Mouse (Mus musculus): ENCODE data around the gene Klk1b16. TPM values are rescaled to one million over a fixed set of nuclear protein-coding genes. Genes with fewer than 3 reads are reported as not detected.
"Not testable (repeated sequence)": the region's sequence is repeated elsewhere in the genome, so short reads cannot be mapped to it uniquely, and the experiment has no call there.

Klk1b16 gene
- not detected in 2 replicates for total RNA-seq (2014; rRNA removed)
- not detected in 2 replicates for polyA plus RNA-seq (2012; rRNA removed)

- no peak within 1 kb of the TSS for H3K27ac ChIP-seq (replicated peaks; ENCODE audit: insufficient read depth, low read depth, low read length)
- WGBS, result 88% methylated on average over 3 of the region's 3 CpGs
- TF ChIP-seq POLR2A (IDR thresholded peaks at IDR 0.05; ENCODE audit: extremely low read depth, insufficient read depth, low read length) (no peak), CTCF (IDR thresholded peaks at IDR 0.05; ENCODE audit: low read depth, low read length) (no peak)
- no peak for DNase-seq (ENCODE audit: extremely low read depth, low read depth, low spot score)
- H3K4me3 ChIP-seq (ENCODE audit: insufficient read depth, low read depth, low read length), result no peak within 1 kb of the TSS
- no peaks in the 10 kb centered on the region for H3K36me3 ChIP-seq (ENCODE audit: control insufficient read depth, insufficient read depth, low read length)
- H3K4me1 ChIP-seq (ENCODE audit: control insufficient read depth, insufficient read depth, low read length), result no peaks in the 10 kb centered on the region
- H3K27me3 ChIP-seq (ENCODE audit: control insufficient read depth, insufficient read depth, low read length), result no peaks in the 10 kb centered on the region
- no peaks in the 10 kb centered on the region for H3K79me2 ChIP-seq (ENCODE audit: control insufficient read depth, insufficient read depth, low read length)
- no peak within 1 kb of the TSS for H3K9ac ChIP-seq (ENCODE audit: low read depth, low read length)
These were observed at the start of gene Klk1b16 for GRCm38 (mm10) chr7:44136467-44136866. Gene Klk1b16, plus strand, starts transcription at chr7:44136767.

- Histone ChIP-seq H3K4me3 (ENCODE audit: insufficient read depth, low read depth, low read length) (no peak overlapping the region), H3K27me3 (ENCODE audit: control insufficient read depth, insufficient read depth, low read length) (no peaks in the 10 kb centered on the region)
- 85% methylated on average over 1 of the region's 1 CpGs for WGBS
These were observed 40.5 kb upstream of the Klk1b16 start for GRCm38 (mm10) chr7:44096111-44096510.

GRCm38 (mm10) chr7:44102028-44102427 lies 34.5 kb upstream of the Klk1b16 start, which contains the start of gene Klk1b21:
Gene Klk1b21, plus strand, starts transcription at chr7:44102328.
- not testable (repeated sequence) for H3K27ac ChIP-seq (replicated peaks; ENCODE audit: insufficient read depth, low read depth, low read length); H3K27me3 ChIP-seq (ENCODE audit: control insufficient read depth, insufficient read depth, low read length); H3K4me3 ChIP-seq (ENCODE audit: insufficient read depth, low read depth, low read length); H3K9ac ChIP-seq (ENCODE audit: low read depth, low read length); H3K4me1 ChIP-seq (ENCODE audit: control insufficient read depth, insufficient read depth, low read length); H3K79me2 ChIP-seq (ENCODE audit: control insufficient read depth, insufficient read depth, low read length); H3K36me3 ChIP-seq (ENCODE audit: control insufficient read depth, insufficient read depth, low read length); DNase-seq (ENCODE audit: extremely low read depth, low read depth, low spot score)
- 79% methylated on average over 3 of the region's 3 CpGs for WGBS

More at GRCm38 (mm10) chr7:44096111-44096510, 40.5 kb upstream of the Klk1b16 start:
- H3K9ac ChIP-seq (ENCODE audit: low read depth, low read length), result no peak overlapping the region
- H3K27ac ChIP-seq (replicated peaks; ENCODE audit: insufficient read depth, low read depth, low read length), result no peak overlapping the region
- H3K36me3 ChIP-seq (ENCODE audit: control insufficient read depth, insufficient read depth, low read length), result no peaks in the 10 kb centered on the region
- no peaks in the 10 kb centered on the region for H3K79me2 ChIP-seq (ENCODE audit: control insufficient read depth, insufficient read depth, low read length)
- no peak for DNase-seq (ENCODE audit: extremely low read depth, low read depth, low spot score)
- no peak for TF ChIP-seq POLR2A (IDR thresholded peaks at IDR 0.05; ENCODE audit: extremely low read depth, insufficient read depth, low read length)
- TF ChIP-seq CTCF (IDR thresholded peaks at IDR 0.05; ENCODE audit: low read depth, low read length), result no peak
- no peaks in the 10 kb centered on the region for H3K4me1 ChIP-seq (ENCODE audit: control insufficient read depth, insufficient read depth, low read length)

GRCm38 (mm10) chr7:44112373-44112772 lies 24.2 kb upstream of the Klk1b16 start, which contains the start of gene Klk1b22:
Gene Klk1b22, plus strand, starts transcription at chr7:44112673.
- H3K4me1 ChIP-seq (ENCODE audit: control insufficient read depth, insufficient read depth, low read length), result no peaks in the 10 kb centered on the region
- 57% methylated on average over 4 of the region's 4 CpGs for WGBS
- no peak within 1 kb of the TSS for H3K27ac ChIP-seq (replicated peaks; ENCODE audit: insufficient read depth, low read depth, low read length)
- no peak for DNase-seq (ENCODE audit: extremely low read depth, low read depth, low spot score)
- no peaks in the 10 kb centered on the region for H3K27me3 ChIP-seq (ENCODE audit: control insufficient read depth, insufficient read depth, low read length)
- no peak within 1 kb of the TSS for H3K4me3 ChIP-seq (ENCODE audit: insufficient read depth, low read depth, low read length)
- H3K36me3 ChIP-seq (ENCODE audit: control insufficient read depth, insufficient read depth, low read length), result no peaks in the 10 kb centered on the region
- no peak within 1 kb of the TSS for H3K9ac ChIP-seq (ENCODE audit: low read depth, low read length)
- TF ChIP-seq CTCF (IDR thresholded peaks at IDR 0.05; ENCODE audit: low read depth, low read length), result no peak
- TF ChIP-seq POLR2A (IDR thresholded peaks at IDR 0.05; ENCODE audit: extremely low read depth, insufficient read depth, low read length), result no peak
- H3K79me2 ChIP-seq (ENCODE audit: control insufficient read depth, insufficient read depth, low read length), result no peaks in the 10 kb centered on the region

GRCm38 (mm10) chr7:44123445-44123844 lies 13.1 kb upstream of the Klk1b16 start:
- no peaks in the 10 kb centered on the region for H3K79me2 ChIP-seq (ENCODE audit: control insufficient read depth, insufficient read depth, low read length)
- no peak for DNase-seq (ENCODE audit: extremely low read depth, low read depth, low spot score)
- H3K4me3 ChIP-seq (ENCODE audit: insufficient read depth, low read depth, low read length), result no peak overlapping the region
- H3K27ac ChIP-seq (replicated peaks; ENCODE audit: insufficient read depth, low read depth, low read length), result no peak overlapping the region
- H3K27me3 ChIP-seq (ENCODE audit: control insufficient read depth, insufficient read depth, low read length), result no peaks in the 10 kb centered on the region
- H3K4me1 ChIP-seq (ENCODE audit: control insufficient read depth, insufficient read depth, low read length), result no peaks in the 10 kb centered on the region
- TF ChIP-seq POLR2A (IDR thresholded peaks at IDR 0.05; ENCODE audit: extremely low read depth, insufficient read depth, low read length) (no peak), CTCF (IDR thresholded peaks at IDR 0.05; ENCODE audit: low read depth, low read length) (no peak)
- no peak overlapping the region for H3K9ac ChIP-seq (ENCODE audit: low read depth, low read length)
- no peaks in the 10 kb centered on the region for H3K36me3 ChIP-seq (ENCODE audit: control insufficient read depth, insufficient read depth, low read length)
- 87% methylated on average over 6 of the region's 6 CpGs for WGBS

GRCm38 (mm10) chr7:44179299-44180045 lies 42.9 kb downstream of the Klk1b16 start:
- DNase-seq (ENCODE audit: extremely low read depth, low read depth, low spot score), result no peak
- no peak for TF ChIP-seq POLR2A (IDR thresholded peaks at IDR 0.05; ENCODE audit: extremely low read depth, insufficient read depth, low read length)
- no peak for TF ChIP-seq CTCF (IDR thresholded peaks at IDR 0.05; ENCODE audit: low read depth, low read length)
- no peaks in the 10 kb centered on the region for H3K4me1 ChIP-seq (ENCODE audit: control insufficient read depth, insufficient read depth, low read length)
- H3K79me2 ChIP-seq (ENCODE audit: control insufficient read depth, insufficient read depth, low read length), result no peaks in the 10 kb centered on the region
- no peak overlapping the region for H3K27ac ChIP-seq (replicated peaks; ENCODE audit: insufficient read depth, low read depth, low read length)
- no peak overlapping the region for H3K9ac ChIP-seq (ENCODE audit: low read depth, low read length)
- WGBS, result 56% methylated on average over 9 of the region's 9 CpGs
- H3K36me3 ChIP-seq (ENCODE audit: control insufficient read depth, insufficient read depth, low read length), result no peaks in the 10 kb centered on the region
- no peaks in the 10 kb centered on the region for H3K27me3 ChIP-seq (ENCODE audit: control insufficient read depth, insufficient read depth, low read length)
- no peak overlapping the region for H3K4me3 ChIP-seq (ENCODE audit: insufficient read depth, low read depth, low read length)

- not testable (repeated sequence) for H3K79me2 ChIP-seq (ENCODE audit: control insufficient read depth, insufficient read depth, low read length); H3K36me3 ChIP-seq (ENCODE audit: control insufficient read depth, insufficient read depth, low read length); H3K4me1 ChIP-seq (ENCODE audit: control insufficient read depth, insufficient read depth, low read length); H3K27ac ChIP-seq (replicated peaks; ENCODE audit: insufficient read depth, low read depth, low read length); H3K27me3 ChIP-seq (ENCODE audit: control insufficient read depth, insufficient read depth, low read length); H3K4me3 ChIP-seq (ENCODE audit: insufficient read depth, low read depth, low read length); DNase-seq (ENCODE audit: extremely low read depth, low read depth, low spot score); H3K9ac ChIP-seq (ENCODE audit: low read depth, low read length)
- 28% methylated on average over 8 of the region's 8 CpGs for WGBS
These were observed 49.9 kb downstream of the Klk1b16 start for GRCm38 (mm10) chr7:44186516-44186915.

- not testable (repeated sequence) for H3K27ac ChIP-seq (replicated peaks; ENCODE audit: insufficient read depth, low read depth, low read length); DNase-seq (ENCODE audit: extremely low read depth, low read depth, low spot score); H3K36me3 ChIP-seq (ENCODE audit: control insufficient read depth, insufficient read depth, low read length); H3K27me3 ChIP-seq (ENCODE audit: control insufficient read depth, insufficient read depth, low read length); H3K79me2 ChIP-seq (ENCODE audit: control insufficient read depth, insufficient read depth, low read length); H3K4me1 ChIP-seq (ENCODE audit: control insufficient read depth, insufficient read depth, low read length); H3K9ac ChIP-seq (ENCODE audit: low read depth, low read length); H3K4me3 ChIP-seq (ENCODE audit: insufficient read depth, low read depth, low read length)
These were observed 51.4 kb downstream of the Klk1b16 start, which contains the start of gene Klk1b24 for GRCm38 (mm10) chr7:44187936-44188335. Gene Klk1b24, plus strand, starts transcription at chr7:44188236.

All from liver, adult 2 months (tissue).